Mouse (Mus musculus): ENCODE data around the gene Uggt1.

Gene Uggt1

DNA sequence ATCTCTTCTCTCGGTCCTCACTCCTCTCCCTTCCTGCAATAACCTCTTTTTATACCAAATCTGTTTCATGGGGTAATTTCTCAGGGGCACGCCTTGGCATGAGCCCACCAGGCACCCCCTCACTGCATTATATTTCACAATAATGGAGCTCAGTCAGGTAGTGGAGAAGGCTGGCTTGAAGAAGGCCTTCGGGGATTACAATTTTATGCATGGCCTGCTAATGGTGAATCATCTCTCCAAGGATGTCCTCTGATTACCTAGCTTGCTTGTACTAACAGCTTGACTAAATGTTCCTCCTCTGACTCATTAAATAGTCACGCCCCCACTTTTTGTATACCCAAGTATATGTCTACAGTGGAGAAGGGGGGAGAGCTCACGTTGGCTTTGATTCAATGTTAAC, 128.0 kb downstream of the Uggt1 start:
- DNase-seq (ENCODE audit: low read depth, low spot score) = no peak

DNA sequence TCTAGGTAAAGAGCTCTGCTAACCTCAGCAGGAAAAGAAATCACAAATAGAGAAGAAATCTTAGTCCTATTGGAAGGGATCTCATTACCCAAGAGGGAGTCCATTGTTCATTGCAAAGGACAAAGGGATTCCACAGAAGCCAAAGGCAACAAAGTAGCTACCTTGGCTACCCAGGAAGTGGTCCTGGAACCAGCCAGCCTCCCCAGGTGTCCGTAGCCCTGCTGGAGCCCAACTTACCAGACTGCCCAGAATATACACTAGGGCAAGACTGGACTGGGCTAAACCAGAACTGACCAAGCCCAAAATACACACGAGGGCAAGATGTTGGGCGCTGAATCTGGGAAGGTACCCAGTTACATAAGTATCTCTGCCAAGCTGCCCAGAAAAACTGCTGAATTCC, 129.7 kb downstream of the Uggt1 start:
- no peak for DNase-seq (ENCODE audit: low read depth, low spot score)

DNA sequence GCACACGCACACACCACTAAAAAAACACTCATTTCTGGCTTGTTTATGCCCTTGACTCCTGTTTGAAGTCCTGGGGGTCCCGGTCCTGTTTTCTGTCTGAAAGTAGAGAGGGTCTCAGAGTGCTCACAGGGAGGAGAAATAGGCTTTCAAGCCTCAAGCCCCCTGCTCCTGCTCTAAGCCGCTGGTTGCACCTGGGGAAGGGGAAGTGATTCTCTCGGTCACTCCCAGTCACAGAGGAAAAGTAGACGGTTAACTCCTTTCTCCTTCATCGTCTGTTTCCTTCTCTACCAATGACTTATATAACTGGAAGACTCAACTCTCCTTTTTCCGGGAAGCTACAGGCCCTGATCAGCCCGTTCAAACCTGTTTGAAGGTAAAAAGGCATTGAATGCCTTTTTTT, 130.8 kb downstream of the Uggt1 start:
- no peak for DNase-seq (ENCODE audit: low read depth, low spot score)

DNA sequence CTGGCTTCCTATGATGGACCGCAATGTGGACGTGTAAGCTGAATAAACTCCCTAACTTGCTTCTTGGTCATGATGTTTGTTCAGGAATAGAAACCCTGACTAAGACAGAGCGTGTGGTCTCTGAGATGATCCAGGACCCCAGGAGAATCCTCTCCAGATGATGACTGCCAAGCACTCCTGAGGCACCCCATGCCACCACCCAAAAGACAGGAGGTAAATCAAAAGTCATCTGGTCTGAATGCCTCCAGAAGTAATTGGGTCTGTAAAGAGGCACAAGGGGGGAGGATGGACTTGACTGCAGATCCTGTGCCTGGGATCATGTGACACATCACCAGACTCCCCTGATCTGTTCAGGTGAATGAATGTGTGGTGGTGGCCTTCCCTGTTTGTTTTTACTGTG, 131.9 kb downstream of the Uggt1 start:
- no peak for DNase-seq (ENCODE audit: low read depth, low spot score)

DNA sequence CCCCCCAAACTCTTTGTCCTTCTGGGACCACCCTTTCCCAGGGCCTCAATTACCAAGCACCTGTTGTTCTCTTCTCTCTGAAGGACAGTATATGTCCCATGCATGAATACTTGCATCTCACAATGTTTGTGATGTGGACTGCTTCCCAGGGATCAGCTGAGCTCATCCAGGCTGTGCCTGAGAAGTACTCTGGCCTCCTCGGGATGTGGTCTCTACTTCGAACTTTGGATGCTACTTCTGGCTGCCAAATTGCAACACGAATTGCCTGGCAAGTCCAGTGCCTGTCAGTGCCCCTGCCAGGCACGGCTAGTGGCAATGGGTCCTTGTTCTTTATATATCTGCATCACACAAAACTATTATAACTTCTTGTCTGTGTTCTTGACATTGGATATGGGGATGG, 134.5 kb downstream of the Uggt1 start:
- no peak for DNase-seq (ENCODE audit: low read depth, low spot score)

DNA sequence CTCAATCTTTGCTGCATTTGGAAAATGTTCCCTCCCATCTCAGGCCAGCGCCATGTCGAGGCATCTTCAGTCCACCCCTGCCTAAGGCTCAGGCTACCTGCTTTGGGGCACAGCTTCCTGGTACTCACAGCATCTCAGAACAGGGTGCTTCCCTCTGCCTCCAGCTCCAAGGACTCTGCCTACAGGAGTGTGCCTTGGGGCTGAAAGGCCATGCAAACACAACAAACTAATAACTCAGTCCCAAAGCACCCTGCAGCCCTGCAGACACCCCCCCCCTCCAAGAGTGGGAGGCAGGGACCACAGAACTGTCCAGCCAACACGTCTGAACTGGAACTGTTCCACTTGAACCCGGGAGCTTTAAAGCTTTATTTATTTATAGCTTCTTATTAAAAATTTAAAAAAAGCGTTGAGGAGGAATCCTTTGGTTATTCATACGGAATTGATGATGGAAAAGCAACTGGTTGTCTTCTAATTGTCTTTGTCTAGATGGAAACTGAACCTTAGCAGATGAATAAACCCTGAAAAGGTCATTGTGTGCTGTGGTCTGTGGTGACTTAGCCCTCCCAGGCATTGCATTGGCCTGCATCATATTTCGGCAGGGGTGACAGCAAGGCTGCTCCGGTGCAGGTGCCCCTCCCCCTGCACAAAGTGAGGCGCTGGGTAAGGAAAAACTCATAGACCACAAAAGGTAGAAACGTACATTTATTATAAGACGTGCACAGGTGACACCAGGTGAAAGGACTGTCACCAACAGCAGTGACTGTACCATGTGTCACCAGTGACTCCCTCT, 138.4 kb downstream of the Uggt1 start:
- DNase-seq (ENCODE audit: low read depth, low spot score) = no peak

DNA sequence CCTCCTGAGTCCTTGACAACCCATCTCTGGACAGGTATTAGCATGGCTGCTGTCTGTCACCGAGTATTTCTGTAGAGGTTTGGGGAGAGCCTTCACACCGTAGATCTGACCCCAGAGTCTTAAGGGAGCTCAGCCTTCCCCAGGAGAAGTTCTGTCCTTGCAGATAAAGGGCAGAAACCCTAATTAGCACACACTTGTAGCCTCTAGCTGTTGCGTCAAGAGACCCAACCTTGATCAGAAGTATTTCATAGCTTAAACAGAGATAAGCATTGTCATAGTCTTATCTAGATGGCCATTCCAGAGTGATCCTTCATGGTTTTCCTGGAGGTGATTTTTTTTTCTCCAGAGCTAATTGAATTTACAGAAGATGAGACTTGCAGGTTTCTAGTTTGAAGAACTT, 144.1 kb downstream of the Uggt1 start:
- DNase-seq (ENCODE audit: low read depth, low spot score) = no peak

DNA sequence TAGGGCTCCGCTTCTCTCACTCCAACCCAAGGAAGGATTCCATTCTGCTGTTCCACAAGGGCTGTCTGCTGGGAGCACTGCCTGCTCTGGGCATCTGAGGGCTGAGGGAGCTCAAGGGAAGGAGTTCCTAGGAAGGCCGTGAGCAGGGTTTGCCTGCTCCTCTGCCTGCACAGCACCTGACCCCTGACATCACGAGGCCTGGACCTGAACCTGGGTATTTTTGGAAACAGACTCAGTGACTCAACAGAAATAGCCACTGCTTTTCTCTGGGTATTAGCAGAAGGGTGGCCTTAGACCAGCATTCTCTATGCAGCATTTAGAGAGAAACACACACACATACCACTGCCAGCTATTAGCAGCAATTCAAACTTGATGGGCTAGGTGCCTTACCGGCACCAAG, 146.1 kb downstream of the Uggt1 start:
- no peak for DNase-seq (ENCODE audit: low read depth, low spot score)

DNA sequence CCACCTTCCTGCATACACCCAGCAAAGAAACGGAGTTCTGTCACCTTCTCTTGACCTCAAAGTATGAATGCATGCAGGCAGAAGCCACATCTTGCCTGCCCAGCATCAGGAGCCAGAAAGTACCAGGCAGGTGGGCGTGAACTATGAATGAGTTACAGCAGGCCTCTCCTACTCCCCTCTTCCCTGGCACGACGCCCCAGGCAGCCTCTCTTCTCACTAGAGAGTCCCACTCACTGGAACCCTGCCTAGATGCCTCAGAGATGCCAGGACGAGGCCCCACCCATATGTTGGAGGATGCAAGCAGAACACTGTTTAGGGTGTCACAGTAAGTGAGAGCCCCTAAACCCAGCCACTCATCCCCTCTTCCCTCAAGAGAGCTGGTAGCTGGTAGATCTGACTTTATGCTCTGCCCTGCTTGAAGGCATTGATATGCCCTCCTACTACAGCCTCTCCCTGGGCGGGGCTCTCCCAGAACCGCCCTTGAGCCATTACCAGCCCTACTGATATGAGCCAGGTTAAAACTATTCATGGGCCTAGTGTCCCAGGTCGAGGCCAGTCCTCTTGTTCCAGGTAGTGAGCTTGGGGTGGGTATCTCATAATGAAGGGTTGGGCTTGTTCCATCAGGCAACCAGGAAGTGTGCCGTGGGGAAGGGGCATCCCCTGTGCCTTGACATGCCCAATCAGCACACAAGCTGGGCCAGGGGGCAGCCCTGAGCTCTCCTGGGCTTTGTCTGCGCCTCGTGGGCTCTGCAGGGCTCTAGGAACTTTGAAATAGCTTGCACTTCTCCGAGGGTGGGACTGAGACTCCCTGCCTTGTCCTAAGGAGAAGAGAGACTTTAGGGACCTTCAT, 148.9 kb downstream of the Uggt1 start:
- peak; percentile 26 for DNase-seq (ENCODE audit: low read depth, low spot score)

DNA sequence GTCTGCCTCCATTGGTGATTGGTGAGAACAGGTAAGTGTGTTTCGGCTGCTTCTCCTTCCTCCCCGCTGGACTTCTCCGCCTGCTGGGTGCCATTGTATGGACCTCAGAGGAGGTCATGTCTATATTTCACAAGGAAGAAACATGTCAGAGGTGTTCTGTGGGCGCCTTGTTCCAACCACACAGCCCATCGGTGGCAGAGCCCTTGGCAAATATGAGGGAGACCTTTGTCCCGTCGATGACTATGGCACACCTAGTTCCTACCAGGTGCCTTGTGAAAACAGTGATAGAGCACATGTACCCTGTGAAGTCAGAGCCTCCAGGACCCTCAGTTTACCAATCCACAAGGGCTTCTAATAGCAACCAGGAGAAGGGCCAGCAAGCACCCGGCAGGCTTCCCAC, 150.8 kb downstream of the Uggt1 start:
- no peak for DNase-seq (ENCODE audit: low read depth, low spot score)

DNA sequence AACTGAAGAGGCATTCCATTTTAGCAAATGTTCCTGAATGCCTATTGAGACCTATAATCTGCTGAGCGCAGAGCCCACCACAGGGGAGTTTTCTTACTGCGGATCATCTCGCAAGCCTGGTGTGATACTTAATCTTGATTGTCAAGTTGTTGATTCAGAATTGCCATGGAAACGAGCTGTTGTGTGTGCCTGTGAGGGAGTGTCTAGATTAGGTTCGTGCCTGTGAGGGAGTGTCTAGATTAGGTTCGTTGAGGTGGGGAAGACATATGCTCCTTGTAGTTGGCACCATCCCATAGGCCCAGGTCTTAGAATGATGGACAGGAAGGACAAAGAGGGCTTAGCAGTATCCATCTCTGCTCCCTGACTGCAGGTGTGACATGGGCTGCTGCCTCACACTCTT, 153.3 kb downstream of the Uggt1 start:
- no peak for DNase-seq (ENCODE audit: low read depth, low spot score)

DNA sequence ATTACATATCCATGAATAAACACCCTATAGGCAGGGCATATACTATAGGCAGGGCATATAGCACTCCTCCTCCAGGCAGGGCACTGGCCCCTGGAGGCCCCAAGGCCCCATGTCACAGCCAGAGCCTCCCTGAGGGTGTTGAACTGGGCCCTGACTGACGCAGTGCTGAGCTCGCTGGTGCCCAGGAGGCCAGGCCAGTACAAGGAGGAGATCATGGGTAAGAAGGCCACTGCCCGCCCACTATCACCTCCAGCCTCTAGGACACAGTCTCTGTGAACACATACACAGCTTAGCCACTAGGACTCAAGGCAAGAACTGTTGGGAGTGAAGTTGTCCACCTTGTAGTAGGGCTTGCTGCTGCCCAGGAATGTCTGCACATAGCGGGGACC, 153.8 kb downstream of the Uggt1 start:
- DNase-seq (ENCODE audit: low read depth, low spot score) = no peak

Measured in brain, embryonic 18.5 days (tissue).